Mouse (Mus musculus) ES-Bruce4 (cell line): ENCODE data around the gene Wars2.

ENCODE experiments used
- CTCF ChIP-seq: IDR thresholded peaks from one replicate; pipeline ENCODE4 v1.8.1; 2011; ENCODE audit warnings: low read depth, low read length
- EP300 ChIP-seq: IDR thresholded peaks from 2 replicates; pipeline ENCODE4 v1.6.1; 2011; ENCODE audit warnings: low read depth, low read length; ENCODE audit not compliant: insufficient read depth

DNA sequence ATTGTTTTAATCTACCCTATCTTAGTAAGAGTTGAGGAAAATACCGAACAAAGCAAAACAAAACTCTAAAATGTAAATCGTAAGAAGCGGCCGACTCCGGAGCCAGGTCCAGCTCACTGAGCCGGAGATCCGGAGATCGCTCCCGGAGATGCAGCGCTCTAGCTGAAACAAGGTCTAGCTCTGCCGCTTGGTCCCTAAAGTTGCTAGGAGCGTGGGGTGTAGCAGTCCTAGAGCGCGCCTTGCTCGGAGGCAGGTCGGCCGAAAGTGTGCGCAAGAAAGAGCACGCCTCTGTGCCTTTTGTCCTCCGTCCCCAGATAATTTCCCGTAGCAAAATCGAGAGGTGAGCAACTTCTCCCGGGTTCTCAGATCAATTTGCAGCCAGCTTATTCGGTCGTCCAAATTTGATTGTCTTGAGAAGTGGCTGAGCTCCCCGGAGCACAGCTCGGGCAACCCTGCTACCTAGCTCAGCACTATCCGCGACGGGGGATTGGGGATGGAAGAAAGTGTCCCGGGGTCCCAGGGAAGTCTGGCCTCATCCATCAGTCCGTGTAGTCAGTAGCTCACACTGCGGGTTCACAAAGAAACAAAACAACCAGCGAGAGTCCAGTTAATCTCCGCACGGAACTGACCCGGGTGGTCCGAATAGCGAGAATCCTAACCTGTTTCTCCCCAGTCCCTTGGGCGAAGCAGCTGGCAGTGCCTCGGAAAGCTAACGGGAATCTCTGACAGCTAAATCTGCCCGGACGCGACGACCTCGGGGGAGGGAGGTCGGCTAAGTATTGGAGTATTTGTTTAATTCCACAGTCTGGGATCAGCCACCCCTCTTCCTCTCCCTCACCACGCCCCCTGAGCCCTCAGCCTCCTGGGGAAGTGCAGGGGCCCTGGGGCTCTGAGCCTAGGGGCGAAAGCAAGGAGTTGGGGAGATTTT, 100.2 kb downstream of the Wars2 start:
- TF ChIP-seq EP300 (no peak), CTCF (no peak)
